Mouse (Mus musculus) intestine, embryonic 16.5 days (tissue): ENCODE measurements at regions not wholly inside any gene's neighbourhood (a gene's known extent, or its start where the extent isn't known, plus 50 kb on each side); places are given as distances from the start of the nearest gene placed in this dataset.

Experiments
- ATAC-seq: fragments of 200-750 bp; cut with Nextera tagmentation; 2 replicates; pipeline ENCODE4 v1.8.0; 2017; ENCODE audit warnings: moderate TSS enrichment, moderate library complexity
- H3K27ac ChIP-seq: fragments of 300-500 bp; sonication (generic); 2 replicates; pipeline ENCODE4 v1.5.1; 2014; ENCODE audit warnings: mild to moderate bottlenecking, low read length
- H3K27me3 ChIP-seq: fragments of 300-500 bp; sonication (generic); replicated peaks from 2 replicates; pipeline ENCODE4 v1.6.1; 2014; ENCODE audit warnings: low read length, control low read depth, mixed read lengths; ENCODE audit not compliant: control insufficient read depth, insufficient read depth
- H3K36me3 ChIP-seq: fragments of 300-500 bp; sonication (generic); 2 replicates; pipeline ENCODE4 v1.6.1; 2014; ENCODE audit warnings: low read length, control low read depth; ENCODE audit not compliant: control insufficient read depth, insufficient read depth
- H3K4me1 ChIP-seq: fragments of 300-500 bp; sonication (generic); 2 replicates; pipeline ENCODE4 v1.6.1; 2014; ENCODE audit warnings: low read length, control low read depth, mixed read lengths; ENCODE audit not compliant: control insufficient read depth, insufficient read depth
- H3K4me2 ChIP-seq: fragments of 300-500 bp; sonication (generic); 2 replicates; pipeline ENCODE4 v1.6.1; 2014; ENCODE audit warnings: low read depth, low read length, control low read depth
- H3K4me3 ChIP-seq: fragments of 300-500 bp; sonication (generic); 2 replicates; pipeline ENCODE4 v1.5.1; 2014; ENCODE audit warnings: mild to moderate bottlenecking, low read length
- H3K9ac ChIP-seq: fragments of 300-500 bp; sonication (generic); 2 replicates; pipeline ENCODE4 v1.6.1; 2014; ENCODE audit warnings: low read depth, low read length
- H3K9me3 ChIP-seq: fragments of 300-500 bp; sonication (generic); 2 replicates; pipeline ENCODE4 v1.6.1; 2016; ENCODE audit warnings: low read length, control low read depth; ENCODE audit not compliant: control insufficient read depth
- WGBS: fragments of 180-500 bp; shearing (Covaris S2); extraction: QIAGEN DNeasy Blood & Tissue Kit; methylation state at CpG from one replicate; pipeline ENCODE4 v1.1.7; 2014; 5-methylcytosine and 5-hydroxymethylcytosine counted together

GRCm38 (mm10) chr1:177678832-177679231 is 50.8 kb upstream of the 1700016C15Rik start:
- no peak for ATAC-seq
- no peak overlapping the region for H3K4me3 ChIP-seq
- H3K27ac ChIP-seq, result no peak overlapping the region
- no peaks in the 10 kb centered on the region for H3K9me3 ChIP-seq
- WGBS, result 83% methylated on average over 4 of the region's 4 CpGs
- H3K4me1 ChIP-seq, result no peaks in the 10 kb centered on the region
- H3K9ac ChIP-seq, result no peak overlapping the region
- no peak overlapping the region for H3K4me2 ChIP-seq
- no peaks in the 10 kb centered on the region for H3K36me3 ChIP-seq
- H3K27me3 ChIP-seq, result no peaks in the 10 kb centered on the region
